Mouse (Mus musculus) liver, adult 10 weeks (tissue): ENCODE results near the gene BC030870. TPM values are rescaled to one million over a fixed set of nuclear protein-coding genes. Genes with fewer than 3 reads are reported as not detected.

Experiments
- polyA plus RNA-seq: library from polyadenylated mRNA; stranded (reverse); fragments of 350-450 nt; fragmentation: Illumina TruSeq; extraction: RNeasy Lipid Tissue Mini Kit (QIAGEN cat#74804); gene quantifications from one replicate; pipeline ENCODE4 v1.2.3, GENCODE M21; 2014; ENCODE audit warnings: low read depth, low replicate concordance

Gene BC030870
- polyA plus RNA-seq = not detected

DNA sequence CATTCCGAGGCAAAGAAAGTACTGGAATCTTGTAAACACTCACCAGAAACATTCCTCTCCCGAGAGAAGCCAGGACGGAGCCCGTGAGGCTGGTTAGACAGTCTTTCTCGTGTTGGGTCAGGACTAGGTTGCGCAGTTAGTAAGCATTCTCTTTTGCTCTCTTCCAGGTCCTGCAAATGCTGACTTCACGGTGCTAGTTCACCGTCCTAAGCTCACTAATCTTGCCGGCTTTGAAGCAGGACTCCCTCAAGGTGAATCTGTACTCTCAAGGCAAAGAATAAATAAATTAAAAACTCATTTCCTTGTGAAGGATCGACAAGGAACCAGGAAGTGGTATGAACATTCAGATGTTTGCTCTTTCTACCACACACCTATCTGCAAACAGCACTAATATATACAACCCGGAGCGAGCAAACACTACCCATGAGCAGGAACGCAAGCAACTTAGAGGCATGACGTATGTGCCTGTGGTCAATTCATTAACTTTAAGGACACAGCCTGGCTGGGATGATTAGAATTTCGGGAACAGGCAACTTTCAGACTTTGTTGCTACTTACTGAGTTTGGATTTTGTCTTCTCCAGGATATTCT, at the start of gene BC030870:
Gene BC030870, minus strand, starts transcription at position 365 of the 590 bp plus-strand sequence.

DNA sequence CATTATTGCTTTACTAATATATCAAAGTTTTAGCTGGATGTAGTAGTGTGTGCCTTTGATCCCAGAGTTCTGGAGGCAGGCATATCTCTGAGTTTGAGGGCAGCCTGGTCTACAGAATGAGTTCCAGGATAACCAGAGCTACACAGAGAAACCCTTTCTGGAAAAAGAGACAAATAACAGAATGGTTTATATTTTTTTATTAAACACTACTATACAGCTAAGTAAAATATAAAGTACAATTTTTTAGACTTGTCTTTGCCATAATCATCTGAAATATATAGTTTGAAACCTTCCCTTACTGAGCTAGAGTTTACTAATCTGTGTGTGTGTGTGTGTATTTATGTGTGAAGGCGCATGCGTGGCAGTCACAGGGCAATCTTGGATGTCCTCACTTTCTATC, 54.6 kb downstream of the BC030870 start, which contains the start of gene Gm10663:
Gene Gm10663, plus strand, starts transcription at position 301 of the 400 bp plus-strand sequence.

DNA sequence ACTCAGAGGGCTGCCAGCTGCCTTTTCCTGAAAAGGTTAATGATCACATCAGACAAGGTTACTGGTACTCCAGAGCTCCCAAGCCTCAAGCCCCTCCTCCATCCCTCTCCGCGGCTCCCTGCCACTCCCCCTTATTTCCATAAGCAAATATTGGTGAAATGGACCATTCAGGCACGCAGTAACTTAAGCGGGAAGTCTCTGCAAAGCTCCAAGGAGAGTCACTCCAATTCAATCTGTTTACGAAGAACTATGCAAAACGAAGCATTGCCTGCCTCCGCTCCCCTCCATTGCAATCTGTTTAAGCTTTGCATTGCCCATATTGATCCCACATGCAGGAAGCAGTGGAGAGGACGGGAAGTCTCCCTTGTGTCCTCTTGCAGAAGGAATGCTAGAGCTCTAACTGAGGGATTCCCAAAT, 92.2 kb downstream of the BC030870 start, which contains the start of gene Apela:
Gene Apela, minus strand, starts transcription at position 220 of the 417 bp plus-strand sequence.

Other genes starting within 250 kb of the BC030870 start
- 10.4 TPM for gene Tmem192, start 182.4 kb downstream of the BC030870 start, polyA plus RNA-seq
- not detected for gene Trim75, start 141.7 kb downstream of the BC030870 start, polyA plus RNA-seq
- not detected for gene Trim61, start 111.0 kb downstream of the BC030870 start, polyA plus RNA-seq
- not detected for gene Trim60, start 111.0 kb downstream of the BC030870 start, polyA plus RNA-seq
- not detected for gene Apela, start 92.2 kb downstream of the BC030870 start, polyA plus RNA-seq
- gene Gm10663, start 54.5 kb downstream of the BC030870 start, polyA plus RNA-seq = not detected